Mouse (Mus musculus): Measurements from ENCODE around the gene Bco2. TPM values are rescaled to one million over a fixed set of nuclear protein-coding genes. Genes with fewer than 3 reads are reported as not detected.

Gene Bco2
- polyA plus RNA-seq, 1 experiment, result 0.38 TPM

GRCm38 (mm10) chr9:50548936-50549335 lies 6.0 kb downstream of the Bco2 start:
- H3K27ac ChIP-seq (ENCODE audit: control insufficient read depth, insufficient read depth, low read length), result no peak overlapping the region
- no peak overlapping the region for H3K4me3 ChIP-seq (ENCODE audit: control insufficient read depth, insufficient read depth, low read length)
- DNase-seq, result no peak
- 84% methylated on average over 4 of the region's 4 CpGs for WGBS
- peaks cover 8% of the 10 kb centered on the region for H3K4me1 ChIP-seq (replicated peaks; ENCODE audit: control insufficient read depth, insufficient read depth, low read length)
- TF ChIP-seq CTCF (IDR thresholded peaks at IDR 0.05; ENCODE audit: borderline replicate concordance, control insufficient read depth, extremely low read depth, insufficient read depth, low read length, poor library complexity) (no peak), POLR2A (IDR thresholded peaks at IDR 0.05; ENCODE audit: control insufficient read depth, extremely low read depth, insufficient read depth, low read length, poor library complexity) (no peak)
- H3K36me3 ChIP-seq (ENCODE audit: control insufficient read depth, insufficient read depth, low read length), result no peaks in the 10 kb centered on the region
- H3K27me3 ChIP-seq (ENCODE audit: control insufficient read depth, insufficient read depth, low read length), result no peaks in the 10 kb centered on the region

GRCm38 (mm10) chr9:50547859-50548478 lies 7.0 kb downstream of the Bco2 start:
- peak; percentile 36 for DNase-seq
- Histone ChIP-seq H3K27me3 (ENCODE audit: control insufficient read depth, insufficient read depth, low read length) (no peaks in the 10 kb centered on the region), H3K36me3 (ENCODE audit: control insufficient read depth, insufficient read depth, low read length) (no peaks in the 10 kb centered on the region), H3K4me1 (replicated peaks; ENCODE audit: control insufficient read depth, insufficient read depth, low read length) (peaks cover 8% of the 10 kb centered on the region), H3K4me3 (ENCODE audit: control insufficient read depth, insufficient read depth, low read length) (peak overlapping the region; percentile 45), H3K27ac (ENCODE audit: control insufficient read depth, insufficient read depth, low read length) (peak overlapping the region; percentile 97)
- 3% methylated on average over 5 of the region's 5 CpGs for WGBS
- TF ChIP-seq CTCF (IDR thresholded peaks at IDR 0.05; ENCODE audit: borderline replicate concordance, control insufficient read depth, extremely low read depth, insufficient read depth, low read length, poor library complexity), result no peak
- TF ChIP-seq POLR2A (IDR thresholded peaks at IDR 0.05; ENCODE audit: control insufficient read depth, extremely low read depth, insufficient read depth, low read length, poor library complexity), result no peak

GRCm38 (mm10) chr9:50542401-50542800 lies 12.6 kb downstream of the Bco2 start:
- Histone ChIP-seq H3K4me1 (replicated peaks; ENCODE audit: control insufficient read depth, insufficient read depth, low read length) (peaks cover 2% of the 10 kb centered on the region), H3K27ac (ENCODE audit: control insufficient read depth, insufficient read depth, low read length) (no peak overlapping the region), H3K4me3 (ENCODE audit: control insufficient read depth, insufficient read depth, low read length) (no peak overlapping the region), H3K36me3 (ENCODE audit: control insufficient read depth, insufficient read depth, low read length) (no peaks in the 10 kb centered on the region), H3K27me3 (ENCODE audit: control insufficient read depth, insufficient read depth, low read length) (no peaks in the 10 kb centered on the region)
- WGBS, result 95% methylated on average over 9 of the region's 9 CpGs
- DNase-seq, result no peak
- TF ChIP-seq POLR2A (IDR thresholded peaks at IDR 0.05; ENCODE audit: control insufficient read depth, extremely low read depth, insufficient read depth, low read length, poor library complexity) (no peak), CTCF (IDR thresholded peaks at IDR 0.05; ENCODE audit: borderline replicate concordance, control insufficient read depth, extremely low read depth, insufficient read depth, low read length, poor library complexity) (no peak)

- 19% methylated on average over 7 of the region's 7 CpGs for WGBS
- H3K27ac ChIP-seq (ENCODE audit: control insufficient read depth, insufficient read depth, low read length), result no peak overlapping the region
Measured at GRCm38 (mm10) chr9:50540170-50540569, 14.8 kb downstream of the Bco2 start.

GRCm38 (mm10) chr9:50537295-50537694 lies 17.7 kb downstream of the Bco2 start:
- no peaks in the 10 kb centered on the region for H3K36me3 ChIP-seq (ENCODE audit: control insufficient read depth, insufficient read depth, low read length)
- H3K27ac ChIP-seq (ENCODE audit: control insufficient read depth, insufficient read depth, low read length), result no peak overlapping the region
- no peak for DNase-seq
- TF ChIP-seq POLR2A (IDR thresholded peaks at IDR 0.05; ENCODE audit: control insufficient read depth, extremely low read depth, insufficient read depth, low read length, poor library complexity), result no peak
- TF ChIP-seq CTCF (IDR thresholded peaks at IDR 0.05; ENCODE audit: borderline replicate concordance, control insufficient read depth, extremely low read depth, insufficient read depth, low read length, poor library complexity), result no peak
- 18% methylated on average over 4 of the region's 4 CpGs for whole genome bisulfite sequencing
- H3K27me3 ChIP-seq (ENCODE audit: control insufficient read depth, insufficient read depth, low read length), result no peaks in the 10 kb centered on the region
- H3K4me3 ChIP-seq (ENCODE audit: control insufficient read depth, insufficient read depth, low read length), result no peak overlapping the region
- H3K4me1 ChIP-seq (replicated peaks; ENCODE audit: control insufficient read depth, insufficient read depth, low read length), result peaks cover 3% of the 10 kb centered on the region

More at GRCm38 (mm10) chr9:50540170-50540569, 14.8 kb downstream of the Bco2 start:
- Histone ChIP-seq H3K4me1 (replicated peaks; ENCODE audit: control insufficient read depth, insufficient read depth, low read length) (no peaks in the 10 kb centered on the region), H3K4me3 (ENCODE audit: control insufficient read depth, insufficient read depth, low read length) (no peak overlapping the region), H3K27me3 (ENCODE audit: control insufficient read depth, insufficient read depth, low read length) (no peaks in the 10 kb centered on the region), H3K36me3 (ENCODE audit: control insufficient read depth, insufficient read depth, low read length) (no peaks in the 10 kb centered on the region)
- TF ChIP-seq POLR2A (IDR thresholded peaks at IDR 0.05; ENCODE audit: control insufficient read depth, extremely low read depth, insufficient read depth, low read length, poor library complexity), result no peak
- no peak for TF ChIP-seq CTCF (IDR thresholded peaks at IDR 0.05; ENCODE audit: borderline replicate concordance, control insufficient read depth, extremely low read depth, insufficient read depth, low read length, poor library complexity)
- no peak for DNase-seq

- 74% methylated on average over 7 of the region's 7 CpGs for WGBS
- TF ChIP-seq CTCF (IDR thresholded peaks at IDR 0.05; ENCODE audit: borderline replicate concordance, control insufficient read depth, extremely low read depth, insufficient read depth, low read length, poor library complexity), result no peak
- no peak for TF ChIP-seq POLR2A (IDR thresholded peaks at IDR 0.05; ENCODE audit: control insufficient read depth, extremely low read depth, insufficient read depth, low read length, poor library complexity)
- H3K36me3 ChIP-seq (ENCODE audit: control insufficient read depth, insufficient read depth, low read length), result no peaks in the 10 kb centered on the region
- no peak overlapping the region for H3K27ac ChIP-seq (ENCODE audit: control insufficient read depth, insufficient read depth, low read length)
- peaks cover 3% of the 10 kb centered on the region for H3K4me1 ChIP-seq (replicated peaks; ENCODE audit: control insufficient read depth, insufficient read depth, low read length)
- DNase-seq, result no peak
- no peaks in the 10 kb centered on the region for H3K27me3 ChIP-seq (ENCODE audit: control insufficient read depth, insufficient read depth, low read length)
- no peak overlapping the region for H3K4me3 ChIP-seq (ENCODE audit: control insufficient read depth, insufficient read depth, low read length)
Measured at GRCm38 (mm10) chr9:50536603-50537135, 18.3 kb downstream of the Bco2 start.
